Mouse (Mus musculus) WW6 (cell line): ENCODE data around the gene Extl2.
A peak's percentile ranks its signal among the peaks of the same experiment; 100 is the strongest.

Source experiments
- DNase-seq: peaks from one replicate; pipeline ENCODE4 v3.0.0-alpha.2; 2013; ENCODE audit warnings: low read depth, low spot score

Extl2 gene

GRCm38 (mm10) chr3:116006978-116007940 lies at the start of gene Extl2, which contains the start of gene Slc30a7:
Gene Extl2 (plus strand): TSS chr3:116007462.
Gene Slc30a7 (minus strand): TSS chr3:116007406.
- peak; percentile 61 for DNase-seq

- DNase-seq = no peak
These were observed 45.8 kb upstream of the Extl2 start for GRCm38 (mm10) chr3:115961311-115962027.

GRCm38 (mm10) chr3:115962028-115962415 lies 45.2 kb upstream of the Extl2 start:
- DNase-seq = no peak

GRCm38 (mm10) chr3:115963597-115963996 lies 43.7 kb upstream of the Extl2 start:
- no peak for DNase-seq

GRCm38 (mm10) chr3:115964071-115964470 lies 43.2 kb upstream of the Extl2 start:
- no peak for DNase-seq

GRCm38 (mm10) chr3:115968745-115969530 lies 38.3 kb upstream of the Extl2 start:
- no peak for DNase-seq

GRCm38 (mm10) chr3:115971045-115971785 lies 36.0 kb upstream of the Extl2 start:
- DNase-seq = no peak

GRCm38 (mm10) chr3:115971891-115972646 lies 35.2 kb upstream of the Extl2 start:
- no peak for DNase-seq

GRCm38 (mm10) chr3:115974228-115974627 lies 33.0 kb upstream of the Extl2 start:
- no peak for DNase-seq

GRCm38 (mm10) chr3:115974995-115975394 lies 32.3 kb upstream of the Extl2 start:
- no peak for DNase-seq

GRCm38 (mm10) chr3:115979000-115979399 lies 28.3 kb upstream of the Extl2 start:
- no peak for DNase-seq

GRCm38 (mm10) chr3:115983217-115983616 lies 24.0 kb upstream of the Extl2 start:
- no peak for DNase-seq

GRCm38 (mm10) chr3:115984653-115985052 lies 22.6 kb upstream of the Extl2 start:
- no peak for DNase-seq

GRCm38 (mm10) chr3:115985183-115985892 lies 21.9 kb upstream of the Extl2 start:
- DNase-seq = no peak

GRCm38 (mm10) chr3:115992103-115992502 lies 15.2 kb upstream of the Extl2 start:
- no peak for DNase-seq

GRCm38 (mm10) chr3:115992588-115992987 lies 14.7 kb upstream of the Extl2 start:
- DNase-seq = no peak

- DNase-seq = no peak
These were observed 14.2 kb upstream of the Extl2 start for GRCm38 (mm10) chr3:115993025-115993424.

- no peak for DNase-seq
These were observed 10.3 kb upstream of the Extl2 start for GRCm38 (mm10) chr3:115996929-115997328.

GRCm38 (mm10) chr3:116006284-116006977 lies 831 bp upstream of the Extl2 start:
- no peak for DNase-seq
